Mouse (Mus musculus): ENCODE results near the gene Fras1.

- TF ChIP-seq CTCF (IDR thresholded peaks at IDR 0.05) (no peak), POLR2A (IDR thresholded peaks at IDR 0.05; ENCODE audit: insufficient read depth, low read depth, low read length) (no peak), EP300 (IDR thresholded peaks at IDR 0.05; ENCODE audit: insufficient read depth, low read depth, low read length) (no peak)
These were observed 342.7 kb downstream of the Fras1 start for GRCm38 (mm10) chr5:96716273-96717034.

Data from heart, adult 2 months (tissue).